Mouse (Mus musculus) ES-Bruce4 (cell line): ENCODE data around the gene Hmgcll1.

ENCODE experiments used
- CTCF ChIP-seq: IDR thresholded peaks from one replicate; pipeline ENCODE4 v1.8.1; 2011; ENCODE audit warnings: low read depth, low read length
- EP300 ChIP-seq: IDR thresholded peaks from 2 replicates; pipeline ENCODE4 v1.6.1; 2011; ENCODE audit warnings: low read depth, low read length; ENCODE audit not compliant: insufficient read depth
- POLR2A ChIP-seq: IDR thresholded peaks from one replicate; pipeline ENCODE4 v1.8.1; 2011; ENCODE audit warnings: low read length; ENCODE audit not compliant: insufficient read depth

DNA sequence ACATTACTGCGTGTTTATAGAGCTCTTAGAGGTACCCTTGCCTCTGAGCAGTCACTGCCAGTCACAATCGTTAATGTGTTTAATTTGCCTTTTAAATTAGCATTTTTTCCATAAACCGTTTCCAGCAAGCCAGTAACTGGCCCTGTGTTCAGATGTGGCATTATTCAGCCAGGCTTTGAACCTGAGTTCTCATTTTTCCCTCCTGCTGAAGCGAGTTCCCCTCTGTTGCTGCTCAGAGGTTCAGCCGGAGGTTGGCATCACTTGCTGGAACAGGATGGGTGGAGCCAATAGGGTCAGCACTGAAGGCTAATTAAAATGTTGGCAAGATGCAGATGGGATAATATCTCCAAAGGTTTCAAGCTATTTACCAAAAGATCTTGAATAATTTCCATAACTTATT, 28.7 kb downstream of the Hmgcll1 start:
- no peak for TF ChIP-seq CTCF
- TF ChIP-seq POLR2A: no peak
- TF ChIP-seq EP300: no peak
